Mouse (Mus musculus) adrenal gland, adult 8-10 months (tissue): ENCODE measurements at regions not wholly inside any gene's neighbourhood (a gene's known extent, or its start where the extent isn't known, plus 50 kb on each side); places are given as distances from the start of the nearest gene placed in this dataset.

Experiments
- DNase-seq: peaks from one replicate; pipeline ENCODE4 v3.0.0; 2022

DNA sequence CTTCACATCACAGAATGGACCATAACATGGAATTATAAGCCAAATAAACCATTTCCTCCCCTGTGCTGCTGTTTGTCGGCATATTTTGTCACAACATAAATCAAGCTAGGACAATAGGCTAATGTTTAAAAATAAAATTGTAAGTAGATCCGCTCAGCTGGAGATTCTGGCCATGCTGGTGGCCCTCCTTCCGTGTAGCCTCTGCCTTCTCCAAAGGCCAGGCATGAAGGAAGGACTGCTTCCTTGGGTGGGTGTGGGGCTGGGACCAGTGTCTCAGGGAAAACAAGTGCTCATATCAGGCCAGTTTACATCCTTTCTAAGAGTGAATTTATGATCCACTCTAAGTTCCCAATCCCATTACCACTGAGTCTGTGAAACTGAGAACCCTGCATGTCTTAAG, 206.3 kb upstream of the Ppp2r2d start:
- no peak for DNase-seq

DNA sequence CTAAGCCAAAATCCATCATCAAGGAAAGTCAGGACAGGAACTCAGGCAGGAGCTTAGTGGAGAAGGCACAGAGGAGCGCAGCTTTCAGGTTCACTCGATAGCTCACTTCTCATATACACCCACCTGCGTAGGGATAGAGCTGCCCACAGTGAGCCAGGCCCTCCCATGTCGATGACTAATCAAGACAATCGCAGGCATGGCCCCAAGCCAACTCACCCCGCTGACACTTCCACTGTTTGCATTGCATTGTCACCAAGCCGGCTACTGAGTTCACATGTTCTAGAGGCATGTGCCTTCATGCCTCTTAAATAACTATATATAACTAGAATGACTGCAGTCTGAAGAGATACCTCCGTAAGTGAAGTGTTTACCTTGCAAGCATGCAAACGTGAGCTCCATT, 219.8 kb upstream of the Ppp2r2d start:
- no peak for DNase-seq

DNA sequence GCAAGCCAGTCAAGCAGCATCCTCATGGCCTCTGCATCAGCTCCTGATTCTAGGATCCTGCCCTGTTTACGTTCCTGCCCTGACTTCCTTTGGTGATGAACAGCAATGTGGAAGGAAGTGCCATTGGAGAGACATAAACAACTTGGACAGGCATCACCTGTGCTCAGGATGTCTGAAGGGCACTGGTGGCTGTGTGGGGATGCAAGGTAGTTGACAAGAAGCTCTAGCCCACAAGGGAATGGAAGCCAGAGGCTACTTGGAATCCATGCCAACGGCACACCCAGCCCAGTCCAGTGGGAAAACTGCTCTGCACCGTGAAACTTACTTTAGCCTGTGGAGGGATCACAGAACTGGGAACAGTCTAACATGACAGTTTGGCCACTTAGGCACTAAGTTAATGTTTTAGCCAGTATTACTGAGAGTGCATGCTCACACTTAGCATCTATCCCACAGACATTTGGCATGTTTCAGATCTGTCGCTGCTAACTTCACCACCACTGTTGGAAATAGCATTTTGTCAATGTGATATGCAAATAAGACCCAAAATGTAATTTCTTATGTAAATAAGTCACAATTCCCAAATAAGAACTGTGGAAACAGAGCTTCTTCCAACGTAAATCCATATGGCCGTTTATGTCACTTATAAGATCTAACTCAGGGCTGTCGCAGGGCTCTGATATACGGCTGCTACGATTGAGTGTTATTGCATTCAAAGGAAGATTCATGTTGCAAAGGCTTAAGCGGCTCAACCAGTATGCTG, 223.5 kb upstream of the Tcerg1l start:
- no peak for DNase-seq

DNA sequence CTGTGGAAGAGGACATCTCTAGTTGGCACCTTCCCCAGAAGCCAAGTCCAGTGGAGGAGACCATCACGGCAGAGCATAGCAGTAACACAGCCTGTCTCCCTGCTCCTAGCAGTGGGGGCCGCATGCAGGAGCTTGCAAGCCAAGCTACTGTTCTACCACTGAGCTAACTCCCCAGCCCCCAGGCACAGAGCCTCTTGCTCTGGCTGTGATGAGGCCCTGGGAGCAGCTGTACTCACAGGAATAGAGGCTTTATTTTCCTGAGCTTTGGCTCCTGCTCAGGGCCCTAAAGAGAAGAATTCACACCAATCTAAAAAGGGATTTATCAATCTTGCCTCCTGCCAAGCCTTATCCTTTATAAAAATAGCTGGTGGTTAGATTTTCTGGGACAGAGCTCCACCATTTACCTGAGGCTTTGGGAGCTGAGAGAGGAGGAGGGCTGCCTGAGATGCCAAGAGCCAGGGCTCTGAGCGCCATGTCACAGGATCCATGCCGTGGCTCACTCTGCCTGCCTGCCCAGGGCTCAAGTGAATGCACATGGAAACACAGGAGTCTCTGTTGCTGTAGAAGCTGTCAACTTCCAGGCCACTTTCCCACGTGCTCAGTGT, 222.7 kb upstream of the Tcerg1l start:
- DNase-seq, result no peak

DNA sequence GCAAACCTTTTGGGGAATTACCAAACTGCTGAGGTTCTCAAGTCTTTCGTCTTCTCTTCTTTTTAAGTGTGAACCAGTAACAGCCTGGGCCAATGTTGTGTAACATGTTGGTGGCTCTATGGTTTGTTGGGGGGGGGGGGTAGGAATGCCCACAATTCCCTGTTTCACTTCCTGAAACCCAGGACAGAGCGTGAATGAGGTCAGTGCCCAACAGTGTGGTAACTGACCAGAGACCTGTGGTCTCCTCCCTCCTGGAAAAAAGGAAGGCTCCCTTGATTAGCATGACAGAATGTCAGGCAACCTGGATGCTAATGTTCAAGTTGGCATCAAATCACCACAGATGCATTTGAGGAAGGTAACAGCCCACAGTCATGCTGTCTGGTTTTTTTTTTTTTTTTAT, 218.9 kb upstream of the Tcerg1l start:
- no peak for DNase-seq

DNA sequence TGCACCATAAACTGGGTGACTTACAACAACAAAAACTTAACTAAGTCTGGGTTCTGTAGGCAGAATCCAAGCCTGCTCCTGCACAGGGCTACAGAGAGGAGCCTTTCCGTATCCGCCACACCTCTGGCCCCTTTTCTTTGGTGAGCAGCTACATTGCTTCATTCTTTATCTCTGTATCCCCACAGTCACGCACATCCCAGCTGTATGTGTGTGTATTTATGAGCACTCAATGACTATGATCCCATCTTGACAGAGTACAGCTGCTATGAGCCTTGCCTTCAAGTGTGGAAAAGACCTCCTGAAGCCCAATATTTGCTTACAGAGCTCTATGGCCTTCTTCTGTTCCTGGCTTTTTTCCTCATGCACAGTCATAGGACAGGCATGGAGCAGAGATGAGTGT, 212.1 kb upstream of the Tcerg1l start:
- no peak for DNase-seq

DNA sequence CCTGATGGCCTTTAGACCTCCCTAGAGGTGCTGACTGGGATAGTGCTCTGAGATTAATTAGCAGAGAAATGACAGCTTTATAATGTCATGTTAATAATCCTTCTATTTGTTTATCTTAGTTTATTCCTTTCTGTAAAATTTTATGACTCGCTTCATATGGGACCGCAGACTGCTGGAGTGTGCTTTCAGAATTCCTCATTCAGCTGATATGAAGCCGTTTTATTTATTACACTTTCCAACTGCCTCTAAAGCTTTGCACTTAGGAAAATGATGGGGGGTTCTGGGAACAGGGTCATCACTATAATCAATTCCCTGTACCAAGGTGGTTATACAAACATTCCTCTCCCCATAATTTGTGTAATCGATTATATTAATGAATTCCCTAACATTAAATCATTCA, 211.6 kb upstream of the Tcerg1l start:
- no peak for DNase-seq

DNA sequence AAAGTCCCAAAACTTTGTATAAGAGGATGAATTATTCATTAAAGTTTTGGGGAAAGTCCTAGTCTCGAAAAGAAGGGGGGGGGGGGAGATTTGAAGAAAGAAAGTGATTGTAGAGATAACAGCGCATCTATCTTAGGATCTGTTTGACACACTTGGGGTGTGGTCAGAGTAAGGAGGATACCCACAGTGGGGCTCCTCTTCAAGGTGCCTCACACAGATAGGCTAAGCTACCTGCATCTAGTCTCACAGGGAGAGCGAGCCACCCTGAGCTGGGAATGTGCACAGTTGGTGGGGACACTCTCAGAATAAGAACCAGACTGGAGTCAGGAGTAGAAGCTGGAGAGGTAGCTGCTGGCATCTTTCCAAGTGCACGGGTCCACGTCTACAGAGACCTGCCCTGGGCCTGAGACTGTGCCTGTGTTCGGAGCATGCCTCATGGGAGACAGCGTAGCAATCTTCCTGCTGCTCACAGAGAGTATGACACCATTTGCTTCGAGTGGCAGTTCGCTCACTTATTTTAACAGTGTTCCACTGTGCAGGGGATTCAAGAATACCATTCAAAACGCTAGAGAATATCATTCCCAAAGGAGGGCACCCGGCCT, 208.9 kb upstream of the Tcerg1l start:
- DNase-seq, result no peak

DNA sequence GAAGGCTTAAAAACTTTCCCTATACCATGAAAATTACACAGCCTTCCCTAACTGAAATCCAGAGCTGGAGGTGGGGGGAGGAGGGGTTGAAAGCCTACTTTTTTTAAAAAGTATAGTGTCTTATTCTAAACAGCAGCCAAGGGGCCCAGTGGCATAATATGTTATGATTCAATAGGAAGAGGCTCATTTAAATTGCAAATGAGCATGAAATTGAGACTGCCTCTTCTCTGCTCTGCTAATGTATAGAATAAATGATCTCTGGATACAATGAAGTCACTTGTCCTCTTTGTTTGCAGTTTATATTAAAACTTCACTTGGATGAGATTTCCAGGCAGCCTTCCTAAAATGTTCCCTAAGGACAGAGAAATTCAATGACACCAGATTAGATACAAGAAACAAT, 208.4 kb upstream of the Tcerg1l start:
- no peak for DNase-seq

DNA sequence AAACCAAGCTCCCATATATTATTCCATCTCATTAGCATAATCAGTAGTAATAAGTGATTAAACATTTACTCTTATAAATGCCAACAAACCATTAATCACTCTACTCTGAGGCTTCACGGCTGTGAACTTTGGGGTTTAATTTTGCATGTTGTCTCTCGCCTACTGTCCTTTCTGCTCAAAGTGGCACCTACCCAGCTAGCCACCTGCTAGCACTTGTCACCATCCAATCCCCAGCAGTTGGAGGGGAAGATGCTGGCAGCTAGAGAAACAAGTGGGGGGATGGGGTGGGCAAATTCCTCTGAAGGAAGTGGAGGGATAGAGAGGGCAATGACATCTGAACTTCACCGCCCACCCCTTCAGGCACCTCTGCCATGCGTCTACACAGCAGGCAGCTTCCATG, 204.2 kb upstream of the Tcerg1l start:
- DNase-seq, result no peak

DNA sequence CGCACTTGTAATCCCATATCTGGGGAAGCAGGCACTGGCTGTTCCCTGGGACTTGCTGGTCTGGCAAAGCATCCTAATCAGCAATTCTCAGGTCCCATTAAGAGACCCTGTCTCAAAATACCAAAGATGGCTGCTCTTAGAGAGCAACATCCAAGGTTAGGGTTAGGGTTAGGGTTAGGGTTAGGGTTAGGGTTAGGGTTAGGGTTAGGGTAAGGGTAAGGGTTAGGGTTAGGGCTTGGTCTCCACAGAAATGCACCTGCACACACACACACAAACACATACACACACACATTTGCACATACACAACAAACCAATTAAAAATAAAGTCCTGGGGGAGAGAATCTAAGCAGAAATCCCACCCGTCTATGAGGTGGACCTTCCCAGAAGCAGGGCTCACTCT, 195.8 kb upstream of the Tcerg1l start:
- DNase-seq, result no peak

DNA sequence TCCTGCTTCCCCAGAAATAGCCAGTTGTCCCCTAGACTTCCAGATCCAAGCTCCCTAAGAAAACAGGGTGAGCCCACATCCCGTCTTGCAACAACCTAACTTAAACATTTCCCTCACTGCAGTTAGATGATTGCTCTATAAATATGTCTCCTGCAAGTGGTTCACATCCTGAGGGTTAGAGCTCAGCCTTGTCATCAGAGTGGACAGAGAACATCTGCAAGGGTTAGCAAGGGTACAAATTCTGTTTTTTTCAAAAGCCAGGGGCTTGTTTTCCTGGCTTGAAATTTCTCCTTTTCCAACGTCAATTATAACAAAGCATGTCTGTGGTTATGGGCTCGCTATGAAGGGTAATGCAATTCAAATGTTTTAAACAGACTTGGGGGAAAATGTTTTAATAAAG, 169.8 kb upstream of the Tcerg1l start:
- no peak for DNase-seq

DNA sequence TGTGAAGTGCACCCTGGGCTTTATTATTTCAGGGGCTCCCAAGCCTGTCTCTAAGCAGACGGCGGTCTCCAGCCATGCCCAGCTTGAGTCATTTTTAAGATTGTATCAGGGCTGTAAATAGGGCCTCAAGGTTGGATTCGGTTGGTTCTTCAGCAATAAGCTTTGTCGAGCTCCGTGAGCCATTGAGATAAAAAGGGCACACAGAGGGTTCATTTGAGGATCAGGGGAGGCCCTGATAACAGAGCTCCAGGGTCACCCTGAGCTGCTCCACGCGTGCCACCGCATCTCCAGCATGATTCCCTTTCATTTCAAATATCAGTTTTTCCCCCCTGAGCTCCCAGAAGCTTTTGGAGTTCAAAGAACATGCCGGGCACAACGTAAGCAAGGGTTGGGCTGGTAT, 154.1 kb upstream of the Tcerg1l start:
- no peak for DNase-seq

DNA sequence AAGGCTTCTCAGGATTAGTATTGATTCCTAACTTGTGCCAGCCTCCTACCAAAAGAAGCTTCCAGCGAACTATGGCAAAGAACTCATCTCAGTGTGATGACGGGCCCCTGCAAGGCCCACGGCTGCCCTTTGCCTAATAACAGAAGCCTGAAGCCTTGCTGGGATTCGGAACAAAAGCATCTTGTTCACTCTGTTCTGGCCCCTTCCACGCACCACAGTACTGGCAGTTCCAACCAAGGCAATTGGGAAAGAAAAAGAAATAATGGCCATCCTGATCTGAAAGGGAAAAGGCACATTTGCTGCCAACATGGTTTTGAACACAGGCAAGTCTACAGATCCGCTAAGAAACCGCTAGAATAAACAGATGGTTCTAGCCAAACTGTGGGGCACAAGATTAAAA, 150.4 kb upstream of the Tcerg1l start:
- DNase-seq, result no peak

DNA sequence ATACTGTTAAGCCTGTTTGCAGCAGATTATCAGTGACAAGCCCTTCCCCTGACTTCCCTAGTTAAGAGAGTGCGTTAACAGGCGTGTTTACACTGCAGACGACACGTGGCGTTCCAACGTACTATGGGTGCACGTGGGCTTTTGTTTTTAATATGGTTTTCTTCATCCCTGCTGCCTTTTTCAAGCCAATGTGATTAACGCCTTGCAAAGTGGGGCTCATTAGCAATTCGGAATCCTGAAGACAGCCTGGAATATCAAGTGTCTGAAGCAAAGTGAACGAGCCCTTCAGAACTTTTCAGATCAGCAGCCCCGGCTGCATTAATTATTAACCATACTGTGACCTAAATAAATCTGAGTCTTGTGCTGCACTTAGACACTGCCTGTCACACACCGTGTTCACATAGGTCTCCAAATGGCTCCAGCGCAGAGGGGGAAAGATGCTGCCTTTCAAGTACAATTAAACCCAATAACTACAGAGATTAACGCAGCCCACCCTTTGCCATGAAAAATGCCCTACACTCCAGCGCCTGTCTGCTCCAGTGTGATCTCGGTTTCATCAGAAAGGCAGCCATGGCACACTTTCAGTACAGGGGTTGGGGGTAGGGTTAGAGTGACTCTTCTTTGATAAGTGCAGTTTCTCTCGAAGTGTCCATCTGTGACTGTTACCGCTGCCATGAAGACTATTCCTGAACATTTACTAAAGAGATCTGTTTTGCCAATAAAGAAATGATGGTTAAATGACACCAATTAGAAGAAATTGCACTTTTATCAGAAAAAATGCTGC, 140.7 kb upstream of the Tcerg1l start:
- no peak for DNase-seq

DNA sequence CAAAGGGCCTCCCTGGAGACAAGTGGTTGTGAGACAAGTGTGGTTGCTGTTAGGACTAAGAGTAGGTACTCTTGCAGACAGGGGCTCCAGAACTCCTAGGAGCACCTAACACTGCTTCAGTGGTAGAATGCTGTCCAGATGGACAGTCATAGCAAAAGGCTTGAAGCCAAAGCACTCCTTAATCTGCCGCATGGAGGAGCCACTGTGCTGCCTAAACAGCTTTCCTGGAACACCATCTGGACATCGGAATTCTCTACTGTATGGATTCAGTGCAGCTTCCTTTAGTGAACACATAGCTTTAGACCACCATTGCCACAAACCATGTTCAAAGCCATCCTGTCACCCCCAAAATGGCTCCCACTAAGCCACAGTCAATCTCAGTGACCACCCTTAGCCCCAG, 128.6 kb upstream of the Tcerg1l start:
- DNase-seq, result no peak

DNA sequence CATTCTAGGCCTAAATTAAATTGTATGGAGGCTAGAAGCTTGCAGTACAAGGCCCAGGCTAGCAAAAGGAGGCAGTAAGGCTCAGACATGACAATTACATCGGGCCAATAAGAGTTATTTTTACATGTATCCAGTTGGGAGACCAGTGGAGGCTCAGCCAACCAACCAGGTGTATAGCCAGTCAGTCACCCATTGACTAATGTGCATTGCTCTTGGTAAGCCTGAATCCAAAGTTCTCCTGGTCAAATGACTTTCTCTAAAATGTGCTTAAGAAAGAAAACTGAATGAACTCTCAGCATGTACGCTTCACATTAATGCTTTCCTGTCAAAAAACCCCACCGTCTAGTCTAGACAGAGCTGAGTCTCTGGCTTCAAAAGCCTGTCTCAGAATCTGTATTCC, 127.4 kb upstream of the Tcerg1l start:
- DNase-seq, result no peak

DNA sequence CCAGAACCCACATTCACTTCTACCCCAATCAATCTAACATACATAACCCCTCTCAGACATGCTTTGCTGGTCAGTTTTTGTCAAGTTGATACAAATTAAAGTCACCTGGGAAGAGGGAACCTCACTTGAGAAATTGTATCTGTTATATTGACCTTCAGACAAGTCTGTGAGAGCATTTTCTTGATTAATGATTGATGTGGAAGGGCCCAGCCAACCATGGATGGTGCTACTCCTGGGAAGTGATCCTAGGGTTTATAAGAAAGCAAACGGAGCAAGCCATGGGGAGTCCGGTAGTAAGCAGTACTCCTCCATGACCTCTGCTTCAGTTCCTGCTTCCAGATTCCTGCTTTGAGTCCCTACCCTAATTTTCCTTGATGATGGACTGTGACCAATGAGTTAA, 116.6 kb upstream of the Tcerg1l start:
- DNase-seq, result no peak

DNA sequence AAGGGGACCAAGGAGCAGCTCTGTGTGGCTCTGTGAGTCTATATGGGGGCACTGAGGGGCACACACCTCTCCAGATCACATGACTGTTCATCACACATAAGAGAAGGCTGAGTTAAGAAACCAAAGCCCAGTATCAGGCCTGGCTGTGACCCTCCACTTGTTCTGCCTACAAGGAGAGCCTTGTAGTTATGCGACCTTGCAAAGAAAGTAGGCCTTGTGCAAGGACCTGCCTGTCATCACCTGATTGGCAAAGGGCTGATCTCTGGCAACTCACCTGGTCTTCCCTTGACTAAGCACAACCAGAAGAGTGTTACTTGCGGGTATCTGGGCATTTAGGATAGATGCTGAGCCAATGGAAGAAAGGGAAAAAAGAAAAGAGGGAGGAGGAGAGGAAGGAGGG, 107.7 kb upstream of the Tcerg1l start:
- peak; percentile 11 for DNase-seq

DNA sequence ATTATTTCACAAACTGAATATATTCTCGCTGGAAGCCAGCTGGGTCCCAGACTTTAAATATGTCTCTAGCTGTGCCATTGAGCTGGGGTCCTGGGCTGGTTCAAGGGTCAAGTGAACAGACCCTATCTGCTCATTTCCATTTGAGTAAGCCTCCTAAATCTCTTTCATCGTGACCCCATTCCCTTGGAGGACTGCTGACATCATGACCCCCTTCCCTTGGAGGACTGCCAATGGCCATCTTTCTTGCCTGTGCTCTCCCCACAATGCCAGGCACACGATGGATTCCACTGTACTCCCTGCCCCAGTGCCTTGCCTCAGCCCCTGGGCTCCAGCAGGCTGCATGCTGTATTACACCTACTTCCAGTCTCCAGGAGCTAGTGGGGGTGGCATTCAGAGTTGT, 106.5 kb upstream of the Tcerg1l start:
- DNase-seq, result no peak

DNA sequence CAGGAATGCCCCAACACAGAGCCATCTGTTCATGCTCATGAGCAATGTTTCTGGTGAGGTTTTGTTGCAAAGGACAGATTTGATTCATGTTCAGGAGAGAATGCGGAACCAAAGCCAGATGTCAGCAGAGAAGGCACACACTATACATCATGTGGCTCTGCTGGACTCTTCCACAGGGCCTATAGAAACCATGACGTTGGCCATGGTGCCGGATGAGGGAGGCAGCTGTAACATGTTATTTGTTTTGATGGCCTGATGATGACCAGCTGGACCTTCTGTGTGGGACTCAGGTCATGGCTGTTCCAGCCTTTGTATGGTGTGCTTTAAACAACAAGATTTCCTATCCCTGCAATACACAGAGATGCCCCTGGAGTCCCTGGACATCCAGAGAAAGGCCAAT, 105.5 kb upstream of the Tcerg1l start:
- DNase-seq, result no peak

DNA sequence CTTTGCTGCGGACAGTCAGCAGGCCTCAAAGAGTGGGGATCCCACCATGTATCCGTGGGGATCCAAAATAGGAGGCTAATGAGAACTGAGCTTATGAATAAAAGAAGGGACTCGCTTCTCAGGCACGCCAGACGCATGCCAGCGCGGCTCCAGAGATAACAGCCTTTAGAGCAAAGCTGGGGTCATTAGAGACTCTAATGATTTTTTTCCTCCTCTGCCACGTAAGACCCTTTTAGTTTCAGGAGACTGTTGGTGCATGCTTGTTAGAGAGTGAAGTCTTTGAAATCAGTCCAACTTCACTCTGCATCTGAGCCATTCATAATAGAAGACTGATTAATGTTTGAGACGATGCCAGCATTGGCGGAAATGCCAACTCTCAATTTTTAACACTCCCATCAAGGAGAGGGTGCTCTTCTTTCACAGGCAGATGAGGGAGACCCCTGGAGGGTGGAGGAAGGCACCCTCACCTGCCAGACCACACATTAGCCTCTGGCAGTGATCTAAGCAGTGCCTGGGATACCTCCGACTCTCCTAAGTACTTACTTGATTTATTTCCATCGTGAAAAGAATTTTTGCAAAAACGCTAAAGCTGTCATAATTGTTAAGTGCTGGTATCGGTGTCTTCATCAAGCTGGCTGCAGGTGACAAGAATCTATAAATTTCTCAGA, 104.0 kb upstream of the Tcerg1l start:
- no peak for DNase-seq

DNA sequence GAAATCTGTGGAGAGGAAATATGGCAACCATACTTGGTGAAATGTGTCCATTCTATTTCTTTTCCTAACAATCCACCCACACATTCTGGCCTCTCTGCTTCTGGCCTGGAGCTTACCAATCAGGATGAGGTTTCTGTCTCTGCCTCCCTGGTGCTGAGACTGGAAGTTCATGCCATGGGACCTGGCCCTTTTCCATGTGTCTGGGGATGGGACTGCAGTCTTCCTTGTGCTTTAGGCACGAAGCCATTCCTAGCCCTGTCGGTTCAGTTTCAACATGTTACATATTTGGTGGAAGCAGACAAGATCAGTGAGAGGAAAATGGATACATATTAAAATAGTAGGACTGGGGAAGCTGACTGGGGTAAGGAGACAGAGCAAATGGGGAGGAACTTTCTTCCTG, 100.2 kb upstream of the Tcerg1l start:
- no peak for DNase-seq
